Mouse (Mus musculus) embryonic facial prominence, embryonic 13.5 days (tissue): ENCODE data around the gene Rpl3. TPM values are rescaled to one million over a fixed set of nuclear protein-coding genes. Genes with fewer than 3 reads are reported as not detected.

Experiments used
- ATAC-seq: fragments of 200-750 bp; cut with Nextera tagmentation; 2 replicates; pipeline ENCODE4 v1.8.0; 2017; ENCODE audit warnings: low read depth; ENCODE audit not compliant: insufficient number of reproducible peaks, insufficient read depth, low FRiP score, low TSS enrichment
- H3K27ac ChIP-seq: fragments of 300-500 bp; sonication (generic); 2 replicates; pipeline ENCODE4 v1.5.1; 2015; ENCODE audit warnings: moderate library complexity, mild to moderate bottlenecking, inconsistent platforms
- H3K27me3 ChIP-seq: fragments of 300-500 bp; sonication (generic); 2 replicates; pipeline ENCODE4 v1.6.1; 2015; ENCODE audit warnings: mild to moderate bottlenecking, inconsistent platforms
- H3K36me3 ChIP-seq: fragments of 300-500 bp; sonication (generic); 2 replicates; pipeline ENCODE4 v1.6.1; 2015; ENCODE audit warnings: mild to moderate bottlenecking, inconsistent platforms
- H3K4me1 ChIP-seq: fragments of 300-500 bp; sonication (generic); 2 replicates; pipeline ENCODE4 v1.6.1; 2015; ENCODE audit warnings: inconsistent platforms
- H3K4me2 ChIP-seq: fragments of 300-500 bp; sonication (generic); 2 replicates; pipeline ENCODE4 v1.6.1; 2015; ENCODE audit warnings: moderate library complexity, mild to moderate bottlenecking, inconsistent platforms
- H3K4me3 ChIP-seq: fragments of 300-500 bp; sonication (generic); 2 replicates; pipeline ENCODE4 v1.5.1; 2015; ENCODE audit warnings: mild to moderate bottlenecking, inconsistent platforms
- H3K9ac ChIP-seq: fragments of 300-500 bp; sonication (generic); 2 replicates; pipeline ENCODE4 v1.6.1; 2015; ENCODE audit warnings: mild to moderate bottlenecking, inconsistent platforms
- H3K9me3 ChIP-seq: fragments of 300-500 bp; sonication (generic); 2 replicates; pipeline ENCODE4 v1.6.1; 2016; ENCODE audit warnings: inconsistent platforms
- WGBS: fragments of 180-500 bp; shearing (Covaris S2); methylation state at CpG from one replicate; pipeline ENCODE4 v1.1.7; 2015; ENCODE audit warnings: mixed read lengths; 5-methylcytosine and 5-hydroxymethylcytosine counted together
- polyA plus RNA-seq: library from polyadenylated mRNA; unstranded; fragments of >200 nt; fragmentation: Nextera tagmentation; extraction: Ambion mirVana; gene quantifications from 2 replicates; pipeline ENCODE4 v1.2.1, GENCODE M21; 2015

Gene Rpl3
- polyA plus RNA-seq: 1,097 and 1,210 TPM in 2 replicates

- Histone ChIP-seq H3K36me3 (no peaks in the 10 kb centered on the region), H3K4me2 (peak within 1 kb of the TSS; percentile 97), H3K27me3 (peaks cover 62% of the 10 kb centered on the region), H3K4me1 (peaks cover 16% of the 10 kb centered on the region), H3K27ac (no peak within 1 kb of the TSS), H3K4me3 (peak within 1 kb of the TSS; percentile 63), H3K9me3 (no peaks in the 10 kb centered on the region), H3K9ac (peak within 1 kb of the TSS; percentile 69)
- 1% methylated on average over 84 of the region's 86 CpGs for WGBS
- ATAC-seq: peak; percentile 21; the same call in 1 of the 2 replicates
Observed at GRCm38 (mm10) chr15:80091121-80091955, at the start of gene Rpl3, which contains the start of gene Syngr1. Gene Rpl3, minus strand, starts transcription at chr15:80091868. Gene Syngr1, plus strand, starts transcription at chr15:80091334.

GRCm38 (mm10) chr15:80140878-80141277 lies 49.2 kb upstream of the Rpl3 start:
- H3K36me3 ChIP-seq: peaks cover 54% of the 10 kb centered on the region
- WGBS: 94% methylated on average over 3 of the region's 3 CpGs
- H3K27ac ChIP-seq: no peak overlapping the region
- H3K9me3 ChIP-seq: 0 out of 2 replicates have a peak, but pooled peaks cover 3% of the 10 kb centered on the region
- no peak overlapping the region for H3K4me2 ChIP-seq
- no peak overlapping the region for H3K4me3 ChIP-seq
- H3K27me3 ChIP-seq: no peaks in the 10 kb centered on the region
- no peak for ATAC-seq
- H3K4me1 ChIP-seq: peaks cover 17% of the 10 kb centered on the region; the same call in 1 of the 2 replicates
- H3K9ac ChIP-seq: no peak overlapping the region

- Histone ChIP-seq H3K27me3 (no peaks in the 10 kb centered on the region), H3K4me2 (no peak overlapping the region), H3K4me1 (peaks cover 17% of the 10 kb centered on the region; the same call in 1 of the 2 replicates), H3K36me3 (peaks cover 54% of the 10 kb centered on the region), H3K9ac (no peak overlapping the region), H3K9me3 (0 out of 2 replicates have a peak, but pooled peaks cover 3% of the 10 kb centered on the region), H3K4me3 (no peak overlapping the region), H3K27ac (no peak overlapping the region)
- ATAC-seq: no peak
- 98% methylated on average over 2 of the region's 2 CpGs for WGBS
Observed at GRCm38 (mm10) chr15:80140302-80140701, 48.6 kb upstream of the Rpl3 start.

GRCm38 (mm10) chr15:80137945-80138791 lies 46.5 kb upstream of the Rpl3 start:
- Histone ChIP-seq H3K4me1 (peaks cover 30% of the 10 kb centered on the region), H3K27ac (no peak overlapping the region), H3K27me3 (no peaks in the 10 kb centered on the region), H3K4me3 (no peak overlapping the region), H3K36me3 (peaks cover 46% of the 10 kb centered on the region), H3K9me3 (0 out of 2 replicates have a peak, but pooled peaks cover 3% of the 10 kb centered on the region), H3K9ac (0 out of 2 replicates have a peak overlapping the region, but pooled peaks have one; percentile 27), H3K4me2 (no peak overlapping the region)
- WGBS: 72% methylated on average over 17 of the region's 17 CpGs
- no peak for ATAC-seq

GRCm38 (mm10) chr15:80136645-80137044 lies 45.0 kb upstream of the Rpl3 start:
- H3K36me3 ChIP-seq: peaks cover 32% of the 10 kb centered on the region

GRCm38 (mm10) chr15:80135499-80135898 lies 43.8 kb upstream of the Rpl3 start:
- WGBS: 95% methylated on average over 2 of the region's 2 CpGs
- H3K4me2 ChIP-seq: no peak overlapping the region

More at GRCm38 (mm10) chr15:80136645-80137044, 45.0 kb upstream of the Rpl3 start:
- 96% methylated on average over 3 of the region's 3 CpGs for WGBS
- Histone ChIP-seq H3K4me2 (no peak overlapping the region), H3K27ac (no peak overlapping the region), H3K9me3 (no peaks in the 10 kb centered on the region), H3K4me1 (peaks cover 30% of the 10 kb centered on the region), H3K27me3 (no peaks in the 10 kb centered on the region), H3K4me3 (no peak overlapping the region), H3K9ac (no peak overlapping the region)
- no peak for ATAC-seq

GRCm38 (mm10) chr15:80134450-80134847 lies 42.8 kb upstream of the Rpl3 start:
- no peaks in the 10 kb centered on the region for H3K9me3 ChIP-seq
- H3K36me3 ChIP-seq: peaks cover 15% of the 10 kb centered on the region; the same call in 1 of the 2 replicates
- peak overlapping the region; percentile 70 for H3K4me3 ChIP-seq
- ATAC-seq: no peak
- H3K4me1 ChIP-seq: peaks cover 30% of the 10 kb centered on the region
- no peaks in the 10 kb centered on the region for H3K27me3 ChIP-seq
- peak overlapping the region; percentile 89 for H3K9ac ChIP-seq
- 68% methylated on average over 9 of the region's 9 CpGs for WGBS
- H3K4me2 ChIP-seq: peak overlapping the region; percentile 91
- peak overlapping the region; percentile 99; the same call in 1 of the 2 replicates for H3K27ac ChIP-seq

More at GRCm38 (mm10) chr15:80135499-80135898, 43.8 kb upstream of the Rpl3 start:
- peaks cover 22% of the 10 kb centered on the region for H3K36me3 ChIP-seq
- H3K4me1 ChIP-seq: peaks cover 30% of the 10 kb centered on the region
- no peaks in the 10 kb centered on the region for H3K9me3 ChIP-seq
- no peak overlapping the region for H3K27ac ChIP-seq
- no peak overlapping the region for H3K9ac ChIP-seq
- no peak for ATAC-seq
- H3K4me3 ChIP-seq: no peak overlapping the region
- no peaks in the 10 kb centered on the region for H3K27me3 ChIP-seq

- 14% methylated on average over 14 of the region's 14 CpGs for WGBS
- peak overlapping the region; percentile 99 for H3K27ac ChIP-seq
- no peak for ATAC-seq
Observed at GRCm38 (mm10) chr15:80133682-80134449, 42.2 kb upstream of the Rpl3 start.

GRCm38 (mm10) chr15:80132993-80133586 lies 41.4 kb upstream of the Rpl3 start, which contains the start of gene Tab1:
Gene Tab1, plus strand, starts transcription at chr15:80133127.
- ATAC-seq: peak; percentile 93
- H3K27ac ChIP-seq: peak within 1 kb of the TSS; percentile 99
- peak within 1 kb of the TSS; percentile 91 for H3K4me2 ChIP-seq
- H3K9ac ChIP-seq: peak within 1 kb of the TSS; percentile 89
- H3K4me3 ChIP-seq: peak within 1 kb of the TSS; percentile 70
- under 1% methylated on average over 59 of the region's 59 CpGs for WGBS
- H3K9me3 ChIP-seq: no peaks in the 10 kb centered on the region
- H3K27me3 ChIP-seq: no peaks in the 10 kb centered on the region
- H3K36me3 ChIP-seq: peaks cover 15% of the 10 kb centered on the region; the same call in 1 of the 2 replicates
- H3K4me1 ChIP-seq: peaks cover 22% of the 10 kb centered on the region

More at GRCm38 (mm10) chr15:80133682-80134449, 42.2 kb upstream of the Rpl3 start:
- no peaks in the 10 kb centered on the region for H3K27me3 ChIP-seq
- H3K9ac ChIP-seq: peak overlapping the region; percentile 89
- H3K4me2 ChIP-seq: peak overlapping the region; percentile 91
- H3K4me3 ChIP-seq: peak overlapping the region; percentile 70
- no peaks in the 10 kb centered on the region for H3K9me3 ChIP-seq
- peaks cover 15% of the 10 kb centered on the region; the same call in 1 of the 2 replicates for H3K36me3 ChIP-seq
- peaks cover 30% of the 10 kb centered on the region for H3K4me1 ChIP-seq

GRCm38 (mm10) chr15:80132452-80132851 lies 40.8 kb upstream of the Rpl3 start:
- H3K27ac ChIP-seq: peak overlapping the region; percentile 99

More at GRCm38 (mm10) chr15:80132452-80132851, 40.8 kb upstream of the Rpl3 start:
- peak overlapping the region; percentile 70 for H3K4me3 ChIP-seq
- H3K4me2 ChIP-seq: peak overlapping the region; percentile 91
- 82% methylated on average over 9 of the region's 9 CpGs for WGBS
- no peak for ATAC-seq
- no peaks in the 10 kb centered on the region for H3K9me3 ChIP-seq
- H3K27me3 ChIP-seq: no peaks in the 10 kb centered on the region
- peaks cover 16% of the 10 kb centered on the region for H3K4me1 ChIP-seq
- peaks cover 14% of the 10 kb centered on the region; the same call in 1 of the 2 replicates for H3K36me3 ChIP-seq
- peak overlapping the region; percentile 89 for H3K9ac ChIP-seq
